Mouse (Mus musculus): ENCODE measurements around the gene Gm20075. TPM values are rescaled to one million over a fixed set of nuclear protein-coding genes. Genes with fewer than 3 reads are reported as not detected.

Gene Gm20075
- total RNA-seq (2023), result 1 to 10 TPM; 5.7 to 8.0 TPM

DNA sequence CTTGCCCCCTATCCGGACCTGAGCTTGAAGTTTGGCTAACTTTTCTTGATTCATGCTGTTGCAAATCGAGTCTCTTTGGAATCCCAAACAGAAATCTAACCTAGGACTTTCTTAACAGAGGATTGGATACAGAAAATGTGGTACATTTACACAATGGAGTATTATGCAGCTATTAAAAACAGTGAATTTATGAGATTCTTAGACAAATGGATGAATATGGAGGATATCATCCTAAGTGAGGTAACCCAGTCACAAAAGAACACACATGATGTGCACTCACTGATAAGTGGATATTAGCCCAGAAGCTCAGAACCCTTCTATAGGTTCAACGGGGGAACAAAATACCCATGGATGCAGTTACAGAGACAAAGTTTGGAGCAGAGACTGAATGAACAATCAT, at the start of gene Gm20075:
Gene Gm20075 (minus strand): TSS at position 101 of the 400 bp plus-strand sequence.

GRCm38 (mm10) chr13:96081754-96082153, 578 bp upstream of the Gm20075 start, which contains the start of gene Gm17190:
Gene Gm17190, plus strand, starts transcription at chr13:96082054.

Other genes starting within 250 kb of the Gm20075 start
- 10 to 100 TPM; 64.1 to 65.5 TPM for gene Iqgap2, start 189.5 kb downstream of the Gm20075 start, total RNA-seq (2023)
- gene Gm17190, start 678 bp upstream of the Gm20075 start, total RNA-seq (2023), result not detected
- under 1 TPM; 0.29 to 0.83 TPM for gene Sv2c, start 51.2 kb upstream of the Gm20075 start, total RNA-seq (2023)

All from T-cell, adult 66 days (primary cell).